Mouse (Mus musculus) erythroblast, embryonic 14.5 days (primary cell): ENCODE data around the gene Ythdf1.

Source experiments
- GATA1 ChIP-seq: IDR thresholded peaks from 2 replicates; pipeline ENCODE4 v1.6.1; 2012; ENCODE audit warnings: low read length, inconsistent platforms, mixed read lengths
- TAL1 ChIP-seq: IDR thresholded peaks from 3 replicates; pipeline ENCODE4 v1.6.1; 2012; ENCODE audit warnings: low read length, inconsistent platforms, mixed read lengths

GRCm38 (mm10) chr2:180891835-180892323 is 28.9 kb downstream of the Ythdf1 start:
- TF ChIP-seq GATA1 (no peak), TAL1 (no peak)
